Mouse (Mus musculus) ES-Bruce4 (cell line): ENCODE measurements around the gene Tango2. TPM values are rescaled to one million over a fixed set of nuclear protein-coding genes. Genes with fewer than 3 reads are reported as not detected.

Experiments
- H3K27ac ChIP-seq: 2 replicates; pipeline ENCODE4 v1.5.1; 2012; ENCODE audit warnings: low read length, inconsistent platforms; ENCODE audit not compliant: insufficient read depth
- H3K27me3 ChIP-seq: 2 replicates; pipeline ENCODE4 v1.6.1; 2012; ENCODE audit warnings: mild to moderate bottlenecking, low read length, inconsistent platforms; ENCODE audit not compliant: control insufficient read depth, poor library complexity, insufficient read depth, severe bottlenecking
- H3K36me3 ChIP-seq: 2 replicates; pipeline ENCODE4 v1.6.1; 2012; ENCODE audit warnings: inconsistent platforms, mild to moderate bottlenecking, low read length, moderate library complexity; ENCODE audit not compliant: control insufficient read depth, poor library complexity, insufficient read depth, severe bottlenecking
- H3K4me1 ChIP-seq: one replicate; pipeline ENCODE4 v1.8.1; 2011; ENCODE audit warnings: low read length; ENCODE audit not compliant: control insufficient read depth, insufficient read depth
- H3K4me3 ChIP-seq: 2 replicates; pipeline ENCODE4 v1.5.1; 2011; ENCODE audit warnings: low read depth, mild to moderate bottlenecking, low read length
- H3K9ac ChIP-seq: 2 replicates; pipeline ENCODE4 v1.6.1; 2012; ENCODE audit warnings: low read depth, mild to moderate bottlenecking, inconsistent platforms; ENCODE audit not compliant: poor library complexity, severe bottlenecking
- H3K9me3 ChIP-seq: replicated peaks from 2 replicates; pipeline ENCODE4 v1.6.1; 2012; ENCODE audit warnings: mild to moderate bottlenecking, low read length, inconsistent platforms; ENCODE audit not compliant: control insufficient read depth, poor library complexity, insufficient read depth, severe bottlenecking
- CTCF ChIP-seq: IDR thresholded peaks from one replicate; pipeline ENCODE4 v1.8.1; 2011; ENCODE audit warnings: low read depth, low read length
- EP300 ChIP-seq: IDR thresholded peaks from 2 replicates; pipeline ENCODE4 v1.6.1; 2011; ENCODE audit warnings: low read depth, low read length; ENCODE audit not compliant: insufficient read depth
- POLR2A ChIP-seq: IDR thresholded peaks from one replicate; pipeline ENCODE4 v1.8.1; 2011; ENCODE audit warnings: low read length; ENCODE audit not compliant: insufficient read depth
- polyA plus RNA-seq: library from polyadenylated mRNA; stranded (reverse); fragments of >200 nt; gene quantifications from 2 replicates; pipeline ENCODE4 v1.2.4, GENCODE M21; 2011; ENCODE audit warnings: low read depth; ENCODE audit not compliant: missing spikeins, insufficient read depth, insufficient read length

The Tango2 gene
- polyA plus RNA-seq, 1 experiment = 19.3 TPM

GRCm38 (mm10) chr16:18379338-18380001 lies 31.6 kb upstream of the Tango2 start:
- TF ChIP-seq CTCF = no peak
- no peak for TF ChIP-seq POLR2A
- TF ChIP-seq EP300 = no peak
- no peaks in the 10 kb centered on the region for H3K9me3 ChIP-seq
- H3K27me3 ChIP-seq = no peaks in the 10 kb centered on the region
- H3K9ac ChIP-seq = no peak overlapping the region
- H3K4me1 ChIP-seq = peaks cover 6% of the 10 kb centered on the region
- no peak overlapping the region for H3K4me3 ChIP-seq
- H3K36me3 ChIP-seq = no peaks in the 10 kb centered on the region
- H3K27ac ChIP-seq = no peak overlapping the region

GRCm38 (mm10) chr16:18378489-18378888 lies 30.6 kb upstream of the Tango2 start:
- H3K9ac ChIP-seq = no peak overlapping the region
- no peak overlapping the region for H3K27ac ChIP-seq
- H3K36me3 ChIP-seq = no peaks in the 10 kb centered on the region
- no peaks in the 10 kb centered on the region for H3K9me3 ChIP-seq
- H3K27me3 ChIP-seq = no peaks in the 10 kb centered on the region
- no peak overlapping the region for H3K4me3 ChIP-seq
- H3K4me1 ChIP-seq = peaks cover 6% of the 10 kb centered on the region
- TF ChIP-seq EP300 = no peak
- TF ChIP-seq POLR2A = no peak
- no peak for TF ChIP-seq CTCF

- Histone ChIP-seq H3K4me1 (peaks cover 6% of the 10 kb centered on the region), H3K27ac (no peak overlapping the region), H3K36me3 (no peaks in the 10 kb centered on the region), H3K9ac (no peak overlapping the region), H3K9me3 (no peaks in the 10 kb centered on the region), H3K4me3 (no peak overlapping the region), H3K27me3 (no peaks in the 10 kb centered on the region)
- no peak for TF ChIP-seq CTCF
- no peak for TF ChIP-seq POLR2A
- 0 out of 2 replicates have a peak, but pooled peaks have one; percentile 12 for TF ChIP-seq EP300
These were observed 29.3 kb upstream of the Tango2 start for GRCm38 (mm10) chr16:18377203-18377602.

GRCm38 (mm10) chr16:18376297-18376954 lies 28.5 kb upstream of the Tango2 start:
- Histone ChIP-seq H3K27me3 (no peaks in the 10 kb centered on the region), H3K9me3 (no peaks in the 10 kb centered on the region), H3K4me1 (peaks cover 4% of the 10 kb centered on the region), H3K27ac (no peak overlapping the region), H3K36me3 (no peaks in the 10 kb centered on the region), H3K9ac (no peak overlapping the region), H3K4me3 (no peak overlapping the region)
- TF ChIP-seq POLR2A = no peak
- TF ChIP-seq EP300 = no peak
- no peak for TF ChIP-seq CTCF

- Histone ChIP-seq H3K4me1 (peaks cover 4% of the 10 kb centered on the region), H3K9ac (no peak overlapping the region), H3K4me3 (no peak overlapping the region), H3K9me3 (no peaks in the 10 kb centered on the region), H3K36me3 (no peaks in the 10 kb centered on the region), H3K27ac (no peak overlapping the region), H3K27me3 (no peaks in the 10 kb centered on the region)
- no peak for TF ChIP-seq CTCF
- TF ChIP-seq POLR2A = no peak
- TF ChIP-seq EP300 = no peak
These were observed 25.7 kb upstream of the Tango2 start for GRCm38 (mm10) chr16:18373632-18374031.

GRCm38 (mm10) chr16:18370197-18370596 lies 22.3 kb upstream of the Tango2 start:
- no peak overlapping the region for H3K9ac ChIP-seq
- TF ChIP-seq EP300 (no peak), POLR2A (no peak), CTCF (no peak)
- H3K4me1 ChIP-seq = no peaks in the 10 kb centered on the region
- no peak overlapping the region for H3K4me3 ChIP-seq
- H3K27me3 ChIP-seq = no peaks in the 10 kb centered on the region
- no peak overlapping the region for H3K27ac ChIP-seq
- H3K36me3 ChIP-seq = no peaks in the 10 kb centered on the region
- H3K9me3 ChIP-seq = no peaks in the 10 kb centered on the region
